Mouse (Mus musculus) heart, embryonic 10.5 days (tissue): ENCODE measurements around the gene Wdr78. TPM values are rescaled to one million over a fixed set of nuclear protein-coding genes. Genes with fewer than 3 reads are reported as not detected.
A peak's percentile ranks its signal among the peaks of the same experiment; 100 is the strongest.

ENCODE experiments used
- DNase-seq: peaks from one replicate; pipeline ENCODE4 v3.0.0-alpha.2; 2017; ENCODE audit warnings: low spot score
- H3K27ac ChIP-seq: fragments of 300-500 bp; sonication (generic); 2 replicates; pipeline ENCODE4 v1.5.1; 2016; ENCODE audit warnings: mild to moderate bottlenecking
- H3K27me3 ChIP-seq: fragments of 300-500 bp; sonication (generic); 2 replicates; pipeline ENCODE4 v1.6.1; 2016; ENCODE audit warnings: mild to moderate bottlenecking; ENCODE audit not compliant: poor library complexity, insufficient read depth, severe bottlenecking
- H3K36me3 ChIP-seq: fragments of 300-500 bp; sonication (generic); 2 replicates; pipeline ENCODE4 v1.6.1; 2016; ENCODE audit warnings: mild to moderate bottlenecking, moderate library complexity
- H3K4me1 ChIP-seq: fragments of 300-500 bp; sonication (generic); 2 replicates; pipeline ENCODE4 v1.6.1; 2016; ENCODE audit warnings: mild to moderate bottlenecking
- H3K4me3 ChIP-seq: fragments of 300-500 bp; sonication (generic); 2 replicates; pipeline ENCODE4 v1.5.1; 2016; ENCODE audit warnings: mild to moderate bottlenecking, moderate library complexity
- H3K9me3 ChIP-seq: fragments of 300-500 bp; sonication (generic); 2 replicates; pipeline ENCODE4 v1.6.1; 2016; ENCODE audit warnings: mild to moderate bottlenecking, moderate library complexity
- WGBS: fragments of 180-500 bp; shearing (Covaris S2); methylation state at CpG from one replicate; pipeline ENCODE4 v1.1.7; 2016; 5-methylcytosine and 5-hydroxymethylcytosine counted together
- polyA plus RNA-seq: library from polyadenylated mRNA; unstranded; fragments of >200 nt; fragmentation: Nextera tagmentation; extraction: Ambion mirVana; gene quantifications from 2 replicates; pipeline ENCODE4 v1.2.1, GENCODE M21; 2016

Gene Wdr78
- 1.8 and 2.5 TPM in 2 replicates for polyA plus RNA-seq

GRCm38 (mm10) chr4:103114184-103115111 lies at the start of gene Wdr78, which contains the start of gene Mier1:
Gene Wdr78 (minus strand): TSS chr4:103114555.
Gene Mier1 (plus strand): TSS chr4:103114390.
- peak within 1 kb of the TSS; percentile 100 for H3K27ac ChIP-seq
- peaks cover 22% of the 10 kb centered on the region for H3K4me1 ChIP-seq
- under 1% methylated on average over 87 of the region's 90 CpGs for WGBS
- H3K9me3 ChIP-seq, result no peaks in the 10 kb centered on the region
- no peaks in the 10 kb centered on the region for H3K27me3 ChIP-seq
- peak within 1 kb of the TSS; percentile 75 for H3K4me3 ChIP-seq
- peaks cover 9% of the 10 kb centered on the region; the same call in 1 of the 2 replicates for H3K36me3 ChIP-seq
- DNase-seq, result peak; percentile 98

GRCm38 (mm10) chr4:103158781-103159180 lies 44.4 kb upstream of the Wdr78 start:
- 91% methylated on average over 4 of the region's 4 CpGs for WGBS
- no peak overlapping the region for H3K27ac ChIP-seq
- no peaks in the 10 kb centered on the region for H3K27me3 ChIP-seq
- H3K36me3 ChIP-seq, result peaks cover 79% of the 10 kb centered on the region
- no peak overlapping the region for H3K4me3 ChIP-seq
- DNase-seq, result no peak
- no peaks in the 10 kb centered on the region for H3K4me1 ChIP-seq
- no peaks in the 10 kb centered on the region for H3K9me3 ChIP-seq

GRCm38 (mm10) chr4:103151946-103152345 lies 37.6 kb upstream of the Wdr78 start:
- Histone ChIP-seq H3K4me3 (no peak overlapping the region), H3K36me3 (peaks cover 90% of the 10 kb centered on the region), H3K4me1 (no peaks in the 10 kb centered on the region), H3K9me3 (no peaks in the 10 kb centered on the region), H3K27ac (no peak overlapping the region), H3K27me3 (no peaks in the 10 kb centered on the region)
- 90% methylated on average over 5 of the region's 5 CpGs for WGBS
- no peak for DNase-seq

GRCm38 (mm10) chr4:103146339-103146738 lies 32.0 kb upstream of the Wdr78 start:
- no peak overlapping the region for H3K4me3 ChIP-seq
- H3K4me1 ChIP-seq, result no peaks in the 10 kb centered on the region
- H3K9me3 ChIP-seq, result no peaks in the 10 kb centered on the region
- WGBS, result 55% methylated on average over 5 of the region's 5 CpGs
- no peak overlapping the region for H3K27ac ChIP-seq
- H3K27me3 ChIP-seq, result no peaks in the 10 kb centered on the region
- DNase-seq, result peak; percentile 80
- peaks cover 73% of the 10 kb centered on the region for H3K36me3 ChIP-seq

GRCm38 (mm10) chr4:103136946-103137345 lies 22.6 kb upstream of the Wdr78 start:
- DNase-seq, result no peak
- WGBS, result 55% methylated on average over 1 of the region's 1 CpGs
- no peaks in the 10 kb centered on the region for H3K27me3 ChIP-seq
- H3K4me1 ChIP-seq, result no peaks in the 10 kb centered on the region
- no peaks in the 10 kb centered on the region for H3K9me3 ChIP-seq
- H3K27ac ChIP-seq, result no peak overlapping the region
- no peak overlapping the region for H3K4me3 ChIP-seq
- peaks cover 52% of the 10 kb centered on the region for H3K36me3 ChIP-seq

- Histone ChIP-seq H3K4me3 (no peak overlapping the region), H3K36me3 (peaks cover 8% of the 10 kb centered on the region; the same call in 1 of the 2 replicates), H3K9me3 (no peaks in the 10 kb centered on the region), H3K4me1 (peaks cover 10% of the 10 kb centered on the region; the same call in 1 of the 2 replicates), H3K27me3 (no peaks in the 10 kb centered on the region), H3K27ac (no peak overlapping the region)
- WGBS, result 82% methylated on average over 4 of the region's 4 CpGs
- no peak for DNase-seq
These were observed 12.2 kb upstream of the Wdr78 start for GRCm38 (mm10) chr4:103126533-103126932.

- no peaks in the 10 kb centered on the region for H3K27me3 ChIP-seq
- peaks cover 21% of the 10 kb centered on the region for H3K4me1 ChIP-seq
- no peak for DNase-seq
- no peaks in the 10 kb centered on the region for H3K36me3 ChIP-seq
- no peak overlapping the region for H3K4me3 ChIP-seq
- H3K9me3 ChIP-seq, result no peaks in the 10 kb centered on the region
- H3K27ac ChIP-seq, result no peak overlapping the region
These were observed 9.3 kb upstream of the Wdr78 start for GRCm38 (mm10) chr4:103123606-103124005.

GRCm38 (mm10) chr4:103123086-103123485 lies 8.7 kb upstream of the Wdr78 start:
- 23% methylated on average over 2 of the region's 2 CpGs for WGBS
- no peaks in the 10 kb centered on the region for H3K27me3 ChIP-seq
- H3K4me3 ChIP-seq, result no peak overlapping the region
- H3K4me1 ChIP-seq, result peaks cover 21% of the 10 kb centered on the region
- no peaks in the 10 kb centered on the region for H3K9me3 ChIP-seq
- H3K36me3 ChIP-seq, result no peaks in the 10 kb centered on the region
- no peak for DNase-seq
- H3K27ac ChIP-seq, result no peak overlapping the region

GRCm38 (mm10) chr4:103120874-103121389 lies 6.6 kb upstream of the Wdr78 start:
- WGBS, result 74% methylated on average over 9 of the region's 9 CpGs
- H3K9me3 ChIP-seq, result no peaks in the 10 kb centered on the region
- peaks cover 19% of the 10 kb centered on the region for H3K4me1 ChIP-seq
- no peak for DNase-seq
- peak overlapping the region; percentile 23; the same call in 1 of the 2 replicates for H3K27ac ChIP-seq
- H3K36me3 ChIP-seq, result peaks cover 5% of the 10 kb centered on the region; the same call in 1 of the 2 replicates
- no peaks in the 10 kb centered on the region for H3K27me3 ChIP-seq
- H3K4me3 ChIP-seq, result peak overlapping the region; percentile 89

GRCm38 (mm10) chr4:103120395-103120794 lies 6.0 kb upstream of the Wdr78 start:
- no peaks in the 10 kb centered on the region for H3K27me3 ChIP-seq
- H3K27ac ChIP-seq, result peak overlapping the region; percentile 98; the same call in 1 of the 2 replicates
- 42% methylated on average over 3 of the region's 3 CpGs for WGBS
- no peaks in the 10 kb centered on the region for H3K9me3 ChIP-seq
- peaks cover 20% of the 10 kb centered on the region for H3K4me1 ChIP-seq
- peaks cover 5% of the 10 kb centered on the region; the same call in 1 of the 2 replicates for H3K36me3 ChIP-seq
- peak overlapping the region; percentile 89 for H3K4me3 ChIP-seq
- no peak for DNase-seq

GRCm38 (mm10) chr4:103120028-103120384 lies 5.7 kb upstream of the Wdr78 start:
- 12% methylated on average over 4 of the region's 4 CpGs for WGBS
- H3K9me3 ChIP-seq, result no peaks in the 10 kb centered on the region
- H3K27ac ChIP-seq, result peak overlapping the region; percentile 98
- DNase-seq, result no peak
- H3K4me1 ChIP-seq, result peaks cover 24% of the 10 kb centered on the region
- peaks cover 5% of the 10 kb centered on the region; the same call in 1 of the 2 replicates for H3K36me3 ChIP-seq
- H3K4me3 ChIP-seq, result peak overlapping the region; percentile 89
- H3K27me3 ChIP-seq, result no peaks in the 10 kb centered on the region

GRCm38 (mm10) chr4:103119229-103120027 lies 5.1 kb upstream of the Wdr78 start:
- Histone ChIP-seq H3K9me3 (no peaks in the 10 kb centered on the region), H3K36me3 (peaks cover 5% of the 10 kb centered on the region; the same call in 1 of the 2 replicates), H3K27me3 (no peaks in the 10 kb centered on the region), H3K4me3 (peak overlapping the region; percentile 89), H3K27ac (peak overlapping the region; percentile 98), H3K4me1 (peaks cover 29% of the 10 kb centered on the region)
- WGBS, result under 1% methylated on average over 110 of the region's 111 CpGs
- peak; percentile 83 for DNase-seq
